Mouse (Mus musculus) gastrocnemius, adult 8-10 months (tissue): Measurements from ENCODE around the gene H1foo. TPM values are rescaled to one million over a fixed set of nuclear protein-coding genes. Genes with fewer than 3 reads are reported as not detected.

Experiments
- DNase-seq, 2 experiments: peaks; one replicate each; pipeline ENCODE4 v3.0.0; 2022; ENCODE audit warnings: low spot score in 2 of 2
- total RNA-seq, 4 experiments: library from RNA; stranded (reverse); gene quantifications; 2 replicates each; pipeline ENCODE4 v1.2.4; 2022

H1foo gene
- total RNA-seq, 4 experiments from 2014 or later: not detected

DNA sequence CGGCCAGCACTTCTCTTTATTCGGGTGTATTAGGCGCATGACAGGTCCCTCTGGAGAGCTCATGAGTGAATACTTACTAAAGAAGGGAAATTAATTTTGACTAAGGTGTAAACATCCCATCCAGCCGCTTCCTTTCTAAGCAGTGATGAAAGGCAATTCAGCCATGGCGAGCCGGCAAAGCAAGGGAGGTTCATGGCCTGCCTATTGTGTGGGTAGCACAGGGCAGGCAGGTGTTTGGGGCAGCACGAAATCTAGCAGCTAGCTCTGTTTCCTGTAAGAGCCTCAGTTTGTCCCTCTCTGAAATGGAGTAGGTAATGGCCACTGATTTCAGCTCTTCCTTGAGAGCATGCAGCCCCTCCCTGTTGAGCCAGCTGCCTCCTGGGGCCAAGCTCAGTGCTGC, 39.8 kb downstream of the H1foo start:
- DNase-seq: no peak

DNA sequence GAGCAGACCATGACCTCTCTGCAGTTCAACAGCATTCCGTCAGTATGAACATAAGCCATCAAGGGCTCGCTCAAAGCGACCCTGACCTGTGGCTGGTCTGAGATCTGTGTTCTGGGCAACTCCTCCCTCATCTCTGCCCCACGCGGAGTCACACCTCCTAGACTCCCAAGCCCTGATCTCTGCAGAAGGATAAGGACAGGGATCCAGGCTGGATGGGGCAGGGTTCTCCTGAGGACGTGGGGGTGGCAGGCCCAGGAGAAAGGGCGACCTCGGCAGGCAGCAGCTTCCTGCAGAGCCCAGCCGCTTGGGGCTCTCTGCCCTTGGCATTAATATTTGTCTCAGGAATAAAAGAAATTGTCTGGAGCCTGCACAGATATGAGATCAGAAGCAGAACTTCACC, 40.9 kb downstream of the H1foo start:
- no peak for DNase-seq

DNA sequence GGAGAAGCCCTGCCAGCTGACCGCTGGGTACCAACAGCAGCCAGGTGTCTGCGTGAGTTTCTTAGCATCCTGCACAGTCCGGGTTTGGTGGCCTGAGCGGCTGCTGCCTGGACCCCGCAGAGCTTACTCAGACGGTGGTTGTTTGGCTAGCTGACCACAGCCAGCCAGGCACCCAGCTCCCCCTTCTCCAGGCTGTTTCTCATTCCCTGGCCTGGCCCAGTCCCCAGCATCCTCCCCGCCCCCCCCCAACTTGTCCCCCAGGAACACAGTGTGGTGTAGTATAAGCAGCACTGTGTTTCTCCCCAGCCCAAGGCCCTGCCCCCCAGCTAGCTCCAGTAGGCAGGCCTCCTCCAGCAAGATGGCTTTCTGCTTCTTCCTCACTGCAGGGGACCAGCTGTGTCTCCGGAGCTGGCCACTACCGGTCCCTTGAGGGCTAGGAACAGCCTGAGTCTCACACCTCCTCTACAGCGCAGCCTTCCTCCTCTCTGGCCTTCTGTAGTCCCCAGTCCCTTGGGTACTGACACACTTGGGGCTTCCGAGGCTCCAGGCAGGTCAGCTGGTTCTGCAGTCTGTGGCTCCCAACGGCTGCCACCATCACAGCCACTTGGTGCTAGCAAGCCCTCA, 41.8 kb downstream of the H1foo start:
- DNase-seq: no peak

GRCm38 (mm10) chr6:115987096-115987747, 42.5 kb downstream of the H1foo start:
- no peak for DNase-seq

DNA sequence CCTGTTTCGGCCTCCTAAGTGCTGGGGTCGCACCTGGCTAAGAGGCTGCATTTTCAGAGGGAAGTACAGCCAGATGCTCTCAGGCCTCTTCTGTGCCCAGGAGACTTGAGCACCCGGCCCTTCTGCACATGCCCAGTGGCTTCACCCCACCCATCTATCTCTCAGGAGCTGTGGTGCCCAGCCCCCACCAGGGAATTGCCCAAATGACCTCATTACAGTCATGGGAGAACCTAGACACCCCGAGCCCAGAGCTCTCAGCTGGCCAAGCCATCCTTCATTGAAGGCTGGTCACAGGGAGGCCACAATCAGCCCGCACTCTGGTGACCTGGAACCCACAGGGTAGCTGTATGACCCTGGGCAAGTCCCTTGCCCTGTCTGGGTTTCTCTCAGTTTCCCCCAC, 44.3 kb downstream of the H1foo start:
- DNase-seq: no peak

DNA sequence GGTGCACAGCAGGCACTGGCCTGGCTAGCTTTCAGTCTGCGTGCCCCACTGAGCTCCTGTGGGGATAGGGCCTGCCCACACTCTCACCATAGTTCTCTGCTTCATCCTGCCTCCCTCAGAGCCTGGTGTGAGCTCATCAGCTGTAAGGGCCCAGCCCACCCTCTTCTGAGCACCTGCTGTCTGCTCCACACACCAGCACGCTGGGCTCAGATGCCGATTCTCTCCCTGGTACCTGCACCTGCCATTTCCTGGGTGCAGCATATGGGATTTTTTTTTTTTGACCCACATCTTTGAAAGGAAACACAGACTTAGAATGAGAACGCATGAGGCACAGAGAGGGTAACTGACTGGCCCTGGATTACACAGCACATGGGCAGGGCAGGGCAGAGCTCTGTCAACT, 44.9 kb downstream of the H1foo start:
- DNase-seq: no peak

- DNase-seq: no peak
Measured at GRCm38 (mm10) chr6:115990056-115990455, 45.3 kb downstream of the H1foo start.

- no peak for DNase-seq
Measured at GRCm38 (mm10) chr6:115990479-115990878, 45.7 kb downstream of the H1foo start.

GRCm38 (mm10) chr6:115991108-115991880, 46.6 kb downstream of the H1foo start:
- no peak for DNase-seq

DNA sequence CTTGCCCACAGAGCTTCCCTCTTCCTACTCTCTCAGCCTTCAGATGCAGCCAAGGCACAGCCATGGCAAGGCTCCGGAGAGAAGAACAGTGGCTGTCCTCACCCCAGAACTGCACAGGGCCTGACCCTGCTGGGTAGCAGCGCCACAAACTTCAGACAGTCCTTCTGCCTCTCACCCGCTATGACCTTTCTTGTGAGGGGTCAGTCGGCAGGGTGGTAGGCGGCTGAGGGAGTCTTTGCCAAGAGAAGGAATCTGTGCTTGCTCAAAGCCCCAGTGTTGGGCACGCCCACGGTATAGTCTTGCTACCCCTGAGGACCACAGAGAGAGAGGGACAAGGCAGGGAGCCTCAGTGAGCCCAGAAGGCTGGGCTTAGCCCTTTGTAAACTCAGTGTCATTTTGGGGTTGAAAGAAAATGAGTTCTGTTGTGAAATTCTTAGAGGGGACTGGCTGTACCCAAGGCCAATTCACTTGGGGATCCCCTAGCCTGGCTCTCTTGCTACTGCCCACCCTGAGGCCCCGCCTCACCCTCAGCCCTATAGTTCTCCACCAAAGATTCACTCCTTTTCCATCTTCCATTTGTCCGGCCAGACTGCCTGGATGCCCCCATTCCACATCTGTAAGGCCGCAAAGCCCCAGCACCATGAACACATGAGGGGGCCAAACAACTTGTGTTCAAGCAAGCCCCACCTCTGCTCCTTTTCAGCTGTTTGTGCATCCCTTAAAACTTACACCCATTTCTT, 47.3 kb downstream of the H1foo start:
- no peak for DNase-seq

GRCm38 (mm10) chr6:115992981-115993380, 48.2 kb downstream of the H1foo start:
- no peak for DNase-seq

DNA sequence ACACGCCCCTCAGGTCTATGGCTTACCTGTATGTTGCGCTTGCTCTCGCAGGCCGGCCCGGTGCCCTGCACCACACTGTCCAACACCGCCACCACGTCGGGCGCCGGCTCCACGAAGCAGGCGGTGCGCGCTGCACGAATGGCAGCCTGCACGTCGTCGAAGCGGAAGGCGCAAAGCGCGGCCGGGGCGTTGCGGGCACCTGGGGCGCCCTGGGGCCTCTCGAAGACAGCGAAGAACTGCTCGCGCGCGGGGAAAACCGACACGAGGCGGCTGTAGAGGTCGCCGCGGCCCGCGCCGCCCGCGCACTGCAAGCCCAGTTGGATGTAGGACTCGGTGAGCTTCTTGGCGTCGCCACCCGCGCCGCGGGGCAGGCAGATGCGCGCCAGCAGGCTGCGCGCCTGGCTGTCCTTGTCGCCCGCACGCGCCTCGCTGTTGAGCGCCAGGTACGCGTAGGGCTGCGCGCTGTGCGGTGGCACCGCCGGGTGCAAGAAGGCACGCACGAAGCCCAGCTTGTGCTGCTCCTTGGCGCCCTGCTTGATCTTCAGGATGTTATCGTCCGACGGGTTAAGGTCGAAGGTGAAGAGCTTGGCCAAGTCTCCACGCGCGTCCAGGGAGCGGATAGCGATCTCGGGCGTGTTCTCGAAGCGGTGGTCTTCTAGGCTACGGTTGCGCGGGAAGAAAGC, 48.9 kb downstream of the H1foo start:
- DNase-seq: no peak

GRCm38 (mm10) chr6:115994146-115994876, 49.6 kb downstream of the H1foo start:
- peak in 1 of 2 experiments; percentile 40 for DNase-seq

DNA sequence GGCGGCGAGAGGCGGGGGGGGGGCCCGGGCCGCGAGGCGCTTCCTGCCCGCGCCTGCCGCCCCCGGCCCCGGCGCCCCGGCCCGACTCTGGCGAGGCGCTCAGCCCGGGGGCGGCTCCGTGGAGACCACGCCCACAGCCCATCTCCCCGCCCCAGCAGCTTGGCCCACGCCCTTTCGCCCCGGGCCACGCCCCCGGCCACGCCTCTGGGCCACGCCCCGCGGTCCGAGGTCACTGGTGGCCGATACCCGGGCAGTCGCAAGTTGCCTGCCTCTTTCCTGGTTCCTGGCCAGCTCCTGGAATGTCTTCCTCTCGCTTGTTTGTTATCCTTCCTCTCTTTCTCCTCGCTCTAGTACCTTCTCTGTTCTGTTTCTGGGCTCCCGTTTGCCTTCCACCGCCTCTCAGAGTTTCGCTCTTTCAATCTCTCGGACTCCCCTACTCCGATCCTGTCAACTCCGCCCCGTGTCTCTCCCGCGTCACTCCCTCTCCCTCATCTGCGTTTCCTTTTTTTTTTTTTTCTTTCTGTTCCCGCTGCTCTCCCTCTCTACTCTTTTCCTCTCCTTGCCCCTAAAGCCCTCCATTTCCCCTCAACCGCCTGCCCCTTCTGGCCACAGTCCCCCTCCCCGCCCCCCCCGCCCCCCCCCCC, 50.3 kb downstream of the H1foo start, which contains the start of gene Plxnd1:
TSS of gene Plxnd1 (minus strand) at position 129 of the 644 bp plus-strand sequence.
- peak; percentile 92 to 95 for DNase-seq

GRCm38 (mm10) chr6:115995531-115995941, 50.8 kb downstream of the H1foo start:
- no peak for DNase-seq

DNA sequence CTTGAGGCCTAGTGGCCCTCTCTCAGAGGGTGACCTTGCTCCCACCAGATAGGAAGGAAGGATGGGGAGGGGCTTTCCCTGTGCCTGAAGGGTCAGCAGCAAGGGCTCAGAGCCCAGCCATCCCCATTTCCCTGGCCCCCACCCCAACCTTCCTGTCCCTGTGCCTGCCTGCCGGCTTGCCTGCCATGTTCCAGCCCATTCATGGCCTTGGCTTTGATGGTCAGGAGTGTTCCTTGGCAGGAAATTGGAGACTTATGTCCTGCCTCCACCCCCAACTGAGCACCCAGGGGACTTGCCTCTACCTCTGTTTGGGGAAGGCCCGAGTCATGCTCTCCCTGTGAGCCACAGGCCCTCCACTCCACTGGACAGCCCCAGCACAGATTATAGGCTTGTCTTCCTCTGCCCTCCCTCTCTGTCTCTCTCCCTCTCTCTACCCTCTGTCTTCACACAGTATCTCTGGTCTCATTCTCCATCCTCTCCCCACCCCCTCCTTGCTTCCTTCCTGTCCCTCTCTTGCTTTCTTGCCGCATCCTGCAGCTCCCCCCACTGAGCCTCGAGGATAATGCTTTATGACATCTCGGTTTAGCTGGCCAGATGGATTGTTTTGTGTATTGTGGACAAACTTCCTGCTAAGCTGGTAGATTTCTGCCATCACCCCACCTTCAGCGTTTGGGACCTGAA, 51.6 kb downstream of the H1foo start:
- DNase-seq: no peak

DNA sequence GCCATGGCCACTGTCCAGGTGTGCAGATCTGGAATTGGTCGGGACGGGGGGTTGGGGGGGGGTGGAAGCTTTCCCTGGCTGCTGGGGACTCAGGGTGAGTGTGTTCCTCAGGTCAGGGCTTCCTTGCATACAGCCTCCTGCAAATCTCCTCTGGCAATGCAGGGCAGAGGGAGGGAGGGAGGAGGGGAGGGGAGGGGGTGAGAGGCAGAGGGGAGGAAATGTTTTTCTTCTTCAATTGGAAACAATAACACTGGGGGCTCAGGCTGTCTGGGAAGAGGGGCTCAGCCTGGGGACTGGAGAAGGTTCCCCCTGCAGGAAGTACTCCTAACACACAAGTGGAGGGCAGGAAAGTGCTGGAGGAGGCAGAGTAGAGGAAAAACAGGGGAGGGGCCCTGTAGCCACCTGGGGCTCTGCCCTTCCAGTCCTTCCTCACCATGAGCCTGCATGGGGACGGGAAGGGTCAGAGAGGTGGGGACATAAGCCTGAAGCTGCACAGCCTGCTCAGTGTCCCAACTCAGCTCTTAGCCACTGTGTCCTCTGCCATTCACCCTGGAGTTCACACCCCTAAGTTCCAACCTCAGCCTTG, 53.1 kb downstream of the H1foo start:
- no peak for DNase-seq

DNA sequence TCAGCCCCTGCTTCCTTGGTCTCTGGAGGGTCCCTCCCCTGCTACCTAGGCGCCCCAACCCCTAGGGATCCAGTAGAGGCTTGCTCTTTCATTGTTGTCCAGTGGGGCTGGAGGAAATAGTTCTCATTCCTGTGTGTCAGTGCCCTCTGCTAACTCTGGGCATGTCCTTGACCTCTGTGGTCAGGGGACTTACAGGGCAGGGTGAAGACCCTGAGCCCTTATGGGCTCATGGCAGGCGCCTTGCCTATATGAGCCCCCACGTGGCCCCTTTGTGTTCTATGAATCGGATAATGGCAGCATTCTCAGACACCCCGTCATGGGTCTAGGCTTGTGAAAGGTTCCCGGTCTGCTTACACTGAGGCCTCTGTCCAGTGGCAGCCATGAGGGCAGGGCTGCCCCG, 54.0 kb downstream of the H1foo start:
- DNase-seq: no peak

DNA sequence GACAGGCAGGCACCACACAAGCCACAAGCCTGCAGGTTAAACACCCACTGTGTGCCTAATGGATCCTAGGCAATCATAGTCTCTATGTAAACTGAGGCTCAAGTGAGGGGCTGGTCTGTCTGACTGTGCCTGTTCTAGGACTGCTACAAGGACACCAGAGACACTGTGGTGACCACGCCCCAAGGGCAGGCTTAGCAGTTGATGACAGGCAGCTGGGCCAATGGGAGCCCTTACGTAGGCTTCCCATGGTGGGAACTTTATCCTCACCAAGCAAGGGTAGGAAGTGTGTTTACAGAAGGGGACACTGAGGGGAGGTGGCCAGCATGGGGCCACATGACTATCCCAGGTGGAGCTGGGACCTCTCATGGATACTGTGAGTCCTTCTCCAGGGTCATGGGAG, 54.5 kb downstream of the H1foo start:
- DNase-seq: no peak
